Mouse (Mus musculus) midbrain, embryonic 12.5 days (tissue): ENCODE results near the gene Uox. TPM values are rescaled to one million over a fixed set of nuclear protein-coding genes. Genes with fewer than 3 reads are reported as not detected.

Source experiments
- ATAC-seq: fragments of 200-750 bp; cut with Nextera tagmentation; 2 replicates; pipeline ENCODE4 v1.8.0; 2017; ENCODE audit warnings: low read depth, moderate TSS enrichment, moderate library complexity; ENCODE audit not compliant: low FRiP score
- H3K27ac ChIP-seq: fragments of 300-500 bp; sonication (generic); replicated peaks from 2 replicates; pipeline ENCODE4 v1.5.1; 2016; ENCODE audit warnings: mild to moderate bottlenecking
- H3K27me3 ChIP-seq: fragments of 300-500 bp; sonication (generic); 2 replicates; pipeline ENCODE4 v1.6.1; 2016; ENCODE audit warnings: mild to moderate bottlenecking
- H3K36me3 ChIP-seq: fragments of 300-500 bp; sonication (generic); 2 replicates; pipeline ENCODE4 v1.6.1; 2016
- H3K4me1 ChIP-seq: fragments of 300-500 bp; sonication (generic); 2 replicates; pipeline ENCODE4 v1.6.1; 2016
- H3K4me2 ChIP-seq: fragments of 300-500 bp; sonication (generic); replicated peaks from 2 replicates; pipeline ENCODE4 v1.6.1; 2016; ENCODE audit warnings: mild to moderate bottlenecking, moderate library complexity
- H3K4me3 ChIP-seq: fragments of 300-500 bp; sonication (generic); 2 replicates; pipeline ENCODE4 v1.5.1; 2016; ENCODE audit warnings: mild to moderate bottlenecking
- H3K9ac ChIP-seq: fragments of 300-500 bp; sonication (generic); replicated peaks from 2 replicates; pipeline ENCODE4 v1.6.1; 2016; ENCODE audit warnings: mild to moderate bottlenecking, moderate library complexity
- H3K9me3 ChIP-seq: fragments of 300-500 bp; sonication (generic); 2 replicates; pipeline ENCODE4 v1.6.1; 2016; ENCODE audit warnings: mild to moderate bottlenecking
- WGBS: fragments of 180-500 bp; shearing (Covaris S2); methylation state at CpG from one replicate; pipeline ENCODE4 v1.1.7; 2016; 5-methylcytosine and 5-hydroxymethylcytosine counted together
- polyA plus RNA-seq: library from polyadenylated mRNA; unstranded; fragments of >200 nt; fragmentation: Nextera tagmentation; extraction: Ambion mirVana; gene quantifications from 2 replicates; pipeline ENCODE4 v1.2.1, GENCODE M21; 2016

Gene Uox
- polyA plus RNA-seq, 1 experiment from 2014 or later = not detected

DNA sequence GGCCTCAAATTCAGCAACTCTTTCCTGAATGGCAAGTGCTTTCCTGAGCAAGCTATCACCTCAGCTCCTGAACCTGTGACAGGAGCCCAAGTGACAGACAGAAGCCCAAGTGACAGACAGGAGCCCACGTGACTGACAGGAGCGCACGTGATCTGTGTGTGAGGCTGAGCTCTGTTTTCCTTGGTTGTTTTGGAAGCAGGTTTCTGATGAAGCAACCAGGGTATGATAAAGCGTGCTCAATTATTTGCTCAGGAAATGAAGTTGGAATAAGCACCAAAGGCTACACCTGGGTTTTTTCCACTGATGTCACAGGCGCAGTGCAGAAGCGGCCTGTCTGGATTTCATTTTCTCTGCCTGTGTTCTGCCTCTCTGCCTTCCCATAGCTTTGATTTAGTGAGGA is 19.3 kb downstream of the Uox start:
- no peak overlapping the region for H3K4me2 ChIP-seq
- WGBS = 89% methylated on average over 6 of the region's 6 CpGs
- no peak overlapping the region for H3K4me3 ChIP-seq
- no peak for ATAC-seq
- H3K27me3 ChIP-seq = no peaks in the 10 kb centered on the region
- H3K27ac ChIP-seq = no peak overlapping the region
- H3K9me3 ChIP-seq = no peaks in the 10 kb centered on the region
- H3K4me1 ChIP-seq = no peaks in the 10 kb centered on the region
- H3K9ac ChIP-seq = no peak overlapping the region
- H3K36me3 ChIP-seq = no peaks in the 10 kb centered on the region

DNA sequence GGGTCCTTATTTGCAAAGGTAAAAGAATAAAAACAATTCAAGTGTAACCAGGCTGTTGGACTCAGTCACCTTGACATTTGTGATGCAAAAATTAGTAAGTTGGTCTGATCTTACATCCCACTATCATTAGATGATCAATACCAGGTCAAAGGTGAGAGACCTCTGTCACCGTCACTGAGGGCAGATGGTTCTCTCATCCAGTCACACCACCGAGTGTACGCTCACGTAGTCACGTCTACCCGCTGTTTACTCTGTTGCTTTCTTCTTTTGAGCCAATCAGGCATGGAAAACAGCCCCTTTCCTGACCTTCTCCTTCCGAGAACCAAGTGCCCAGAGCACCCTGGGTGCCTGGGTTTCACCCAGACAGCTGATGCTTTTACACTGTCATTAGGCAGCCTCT is 20.9 kb downstream of the Uox start:
- Histone ChIP-seq H3K4me3 (no peak overlapping the region), H3K27me3 (no peaks in the 10 kb centered on the region), H3K27ac (no peak overlapping the region), H3K36me3 (no peaks in the 10 kb centered on the region), H3K9ac (no peak overlapping the region), H3K4me2 (no peak overlapping the region), H3K4me1 (no peaks in the 10 kb centered on the region), H3K9me3 (no peaks in the 10 kb centered on the region)
- no peak for ATAC-seq
- WGBS = 81% methylated on average over 7 of the region's 7 CpGs

DNA sequence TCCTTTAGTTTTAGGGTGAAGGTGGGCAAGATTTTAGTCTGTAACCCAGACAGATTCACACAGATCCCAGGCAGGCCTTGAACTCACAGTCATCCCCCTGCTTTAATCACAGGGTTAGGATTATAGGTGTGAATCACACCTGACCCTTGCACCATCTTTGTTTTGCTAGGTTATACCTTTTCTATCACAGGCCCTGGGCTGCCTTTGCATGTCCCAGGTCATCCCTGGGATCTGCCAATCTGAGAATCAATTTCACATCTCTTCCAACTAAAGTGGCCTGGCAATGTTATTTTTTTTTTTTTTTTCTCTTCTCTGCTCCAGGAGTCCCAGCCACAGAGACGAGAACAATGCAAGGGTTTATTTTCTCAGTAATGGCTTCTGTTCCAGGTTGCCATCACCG is 21.4 kb downstream of the Uox start:
- H3K9me3 ChIP-seq = no peaks in the 10 kb centered on the region
- no peak overlapping the region for H3K4me2 ChIP-seq
- H3K4me3 ChIP-seq = no peak overlapping the region
- no peaks in the 10 kb centered on the region for H3K36me3 ChIP-seq
- ATAC-seq = no peak
- H3K9ac ChIP-seq = no peak overlapping the region
- no peaks in the 10 kb centered on the region for H3K4me1 ChIP-seq
- H3K27me3 ChIP-seq = no peaks in the 10 kb centered on the region
- whole genome bisulfite sequencing = 63% methylated on average over 2 of the region's 2 CpGs
- no peak overlapping the region for H3K27ac ChIP-seq

DNA sequence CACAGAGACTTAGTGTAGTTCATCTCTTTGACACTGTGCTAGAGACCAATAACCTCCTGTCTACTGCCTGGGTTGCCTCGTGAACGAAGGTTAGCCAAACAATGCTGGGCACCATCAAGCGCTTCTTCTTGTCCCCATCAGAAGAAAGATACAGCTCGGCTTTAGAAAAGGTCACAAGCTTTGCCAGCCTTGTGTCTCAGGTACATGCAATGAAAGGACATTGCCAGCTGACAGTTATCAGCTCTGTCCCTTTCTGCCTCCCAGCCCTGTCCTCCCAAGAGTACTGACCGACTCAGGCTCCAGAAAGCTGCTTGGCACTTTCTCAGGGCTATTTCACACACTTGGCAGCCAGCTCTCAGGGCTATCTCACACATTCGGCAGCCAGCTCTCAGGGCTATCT is 25.2 kb downstream of the Uox start:
- no peaks in the 10 kb centered on the region for H3K27me3 ChIP-seq
- no peak overlapping the region for H3K9ac ChIP-seq
- no peak for ATAC-seq
- 92% methylated on average over 6 of the region's 6 CpGs for WGBS
- H3K4me2 ChIP-seq = no peak overlapping the region
- H3K4me3 ChIP-seq = no peak overlapping the region
- H3K36me3 ChIP-seq = no peaks in the 10 kb centered on the region
- no peaks in the 10 kb centered on the region for H3K9me3 ChIP-seq
- H3K27ac ChIP-seq = no peak overlapping the region
- H3K4me1 ChIP-seq = no peaks in the 10 kb centered on the region

DNA sequence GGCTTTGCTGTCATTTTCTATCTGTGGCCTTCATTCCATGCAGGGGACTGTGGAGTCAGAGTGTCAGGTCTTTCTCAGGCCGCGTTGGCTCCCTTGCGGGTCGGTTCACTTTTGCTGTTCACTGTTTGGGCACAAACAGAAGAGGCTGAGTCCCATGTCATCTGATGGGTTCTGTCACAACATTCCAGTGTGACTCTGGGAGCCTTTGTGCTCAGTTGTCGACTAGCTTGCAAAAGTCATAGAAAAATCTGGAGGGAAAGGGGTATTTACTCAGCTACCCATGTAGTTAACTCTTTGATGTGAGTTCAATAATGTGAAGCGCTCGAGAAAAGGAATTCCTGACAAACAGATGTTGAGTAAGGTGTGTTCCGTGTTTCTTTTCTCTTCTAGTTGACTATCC is 26.2 kb downstream of the Uox start:
- Histone ChIP-seq H3K4me2 (no peak overlapping the region), H3K4me1 (no peaks in the 10 kb centered on the region), H3K9ac (no peak overlapping the region), H3K27ac (no peak overlapping the region), H3K9me3 (no peaks in the 10 kb centered on the region), H3K27me3 (no peaks in the 10 kb centered on the region), H3K4me3 (no peak overlapping the region), H3K36me3 (no peaks in the 10 kb centered on the region)
- whole genome bisulfite sequencing = 91% methylated on average over 8 of the region's 8 CpGs
- ATAC-seq = no peak

- Histone ChIP-seq H3K27ac (no peak overlapping the region), H3K4me3 (no peak overlapping the region), H3K27me3 (no peaks in the 10 kb centered on the region), H3K4me2 (no peak overlapping the region), H3K9ac (no peak overlapping the region), H3K36me3 (no peaks in the 10 kb centered on the region), H3K4me1 (no peaks in the 10 kb centered on the region), H3K9me3 (no peaks in the 10 kb centered on the region)
- WGBS = 87% methylated on average over 7 of the region's 7 CpGs
- ATAC-seq = no peak
These were observed 26.6 kb downstream of the Uox start for GRCm38 (mm10) chr3:146596864-146597263.

GRCm38 (mm10) chr3:146598411-146598810 is 28.2 kb downstream of the Uox start:
- H3K9me3 ChIP-seq = no peaks in the 10 kb centered on the region
- H3K9ac ChIP-seq = no peak overlapping the region
- no peak overlapping the region for H3K4me3 ChIP-seq
- H3K36me3 ChIP-seq = no peaks in the 10 kb centered on the region
- 89% methylated on average over 6 of the region's 6 CpGs for WGBS
- no peak overlapping the region for H3K27ac ChIP-seq
- no peak for ATAC-seq
- H3K4me2 ChIP-seq = no peak overlapping the region
- no peaks in the 10 kb centered on the region for H3K27me3 ChIP-seq
- H3K4me1 ChIP-seq = no peaks in the 10 kb centered on the region

DNA sequence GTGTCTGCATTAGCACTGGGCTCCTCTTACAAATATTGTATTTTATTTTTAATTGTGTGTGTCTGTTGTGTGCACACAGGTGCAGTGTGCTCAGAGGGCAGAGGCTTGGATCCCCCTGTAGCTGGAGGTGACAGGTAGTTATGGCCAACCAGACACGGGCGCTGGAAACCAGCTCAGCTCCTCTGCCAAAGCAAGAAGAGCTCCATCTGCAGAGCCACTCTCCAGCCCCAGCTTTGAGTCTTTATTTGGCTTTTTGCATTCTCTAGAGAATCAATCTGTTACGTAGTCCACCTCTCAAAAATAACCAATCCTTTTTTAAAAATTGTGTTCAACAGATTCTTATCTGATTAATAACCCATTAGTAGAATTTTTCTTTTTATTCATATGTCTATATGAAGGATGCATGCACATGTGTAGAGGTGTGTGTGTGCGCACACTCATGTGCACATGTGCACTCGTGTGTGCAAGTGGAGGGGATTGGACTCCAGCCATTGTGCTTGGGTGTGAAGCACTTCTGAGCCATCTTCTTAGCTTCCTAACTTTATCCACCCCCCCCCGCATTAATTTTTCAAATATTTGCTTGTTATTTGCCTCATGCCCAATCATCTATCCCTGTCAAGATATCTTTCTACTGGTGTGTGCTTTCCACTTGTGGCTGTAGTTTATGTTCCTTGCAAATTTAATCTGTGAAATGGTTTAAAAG is 29.1 kb downstream of the Uox start:
- no peak overlapping the region for H3K27ac ChIP-seq
- no peaks in the 10 kb centered on the region for H3K9me3 ChIP-seq
- WGBS = 88% methylated on average over 6 of the region's 6 CpGs
- H3K27me3 ChIP-seq = no peaks in the 10 kb centered on the region
- no peak overlapping the region for H3K4me2 ChIP-seq
- no peaks in the 10 kb centered on the region for H3K4me1 ChIP-seq
- ATAC-seq = no peak
- no peaks in the 10 kb centered on the region for H3K36me3 ChIP-seq
- H3K9ac ChIP-seq = no peak overlapping the region; the same call in 1 of the 2 replicates
- no peak overlapping the region for H3K4me3 ChIP-seq

DNA sequence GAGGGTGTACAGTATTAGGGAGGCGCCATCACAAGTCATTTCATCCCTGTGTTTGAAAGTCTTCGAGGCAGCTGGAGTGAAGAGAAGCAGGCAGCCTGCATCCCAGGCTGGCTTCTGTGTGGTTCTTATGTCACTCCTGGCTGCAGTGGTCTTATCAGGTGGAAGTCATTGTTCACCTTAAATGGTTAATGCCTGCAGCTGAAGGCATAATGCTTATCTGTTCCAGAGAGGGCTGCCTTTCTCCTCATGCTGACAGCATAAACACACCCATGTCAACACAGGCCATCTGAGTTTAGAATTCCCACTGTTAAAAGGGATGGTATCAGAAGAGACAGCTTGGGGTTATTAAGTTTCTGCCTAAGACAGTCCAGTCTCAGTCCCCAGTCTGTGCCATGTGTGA is 31.0 kb downstream of the Uox start:
- H3K36me3 ChIP-seq = no peaks in the 10 kb centered on the region
- no peaks in the 10 kb centered on the region for H3K9me3 ChIP-seq
- H3K27ac ChIP-seq = no peak overlapping the region; the same call in 1 of the 2 replicates
- no peaks in the 10 kb centered on the region for H3K4me1 ChIP-seq
- H3K4me3 ChIP-seq = no peak overlapping the region
- WGBS = 87% methylated on average over 2 of the region's 2 CpGs
- H3K27me3 ChIP-seq = no peaks in the 10 kb centered on the region
- no peak overlapping the region for H3K9ac ChIP-seq
- no peak overlapping the region for H3K4me2 ChIP-seq
- ATAC-seq = no peak

DNA sequence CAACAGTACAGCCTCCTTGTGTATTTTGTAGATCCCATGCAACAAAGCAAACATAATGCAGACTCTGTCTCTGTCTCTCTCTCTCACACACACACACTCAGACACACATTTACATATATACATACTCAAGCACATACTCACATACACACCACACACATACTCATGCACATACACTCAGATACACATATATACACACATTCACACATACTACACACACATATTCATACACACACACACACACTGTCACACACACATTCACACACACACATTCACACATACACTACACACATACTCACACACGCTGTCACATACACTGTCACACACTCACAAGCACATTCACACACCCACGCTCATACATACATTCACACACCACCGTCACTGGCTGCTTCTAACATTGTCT is 32.3 kb downstream of the Uox start:
- H3K36me3 ChIP-seq = no peaks in the 10 kb centered on the region
- no peaks in the 10 kb centered on the region for H3K4me1 ChIP-seq
- H3K9ac ChIP-seq = no peak overlapping the region
- no peaks in the 10 kb centered on the region for H3K27me3 ChIP-seq
- H3K27ac ChIP-seq = no peak overlapping the region
- H3K4me3 ChIP-seq = no peak overlapping the region
- H3K9me3 ChIP-seq = no peaks in the 10 kb centered on the region
- ATAC-seq = no peak
- H3K4me2 ChIP-seq = no peak overlapping the region
- 95% methylated on average over 3 of the region's 3 CpGs for WGBS

DNA sequence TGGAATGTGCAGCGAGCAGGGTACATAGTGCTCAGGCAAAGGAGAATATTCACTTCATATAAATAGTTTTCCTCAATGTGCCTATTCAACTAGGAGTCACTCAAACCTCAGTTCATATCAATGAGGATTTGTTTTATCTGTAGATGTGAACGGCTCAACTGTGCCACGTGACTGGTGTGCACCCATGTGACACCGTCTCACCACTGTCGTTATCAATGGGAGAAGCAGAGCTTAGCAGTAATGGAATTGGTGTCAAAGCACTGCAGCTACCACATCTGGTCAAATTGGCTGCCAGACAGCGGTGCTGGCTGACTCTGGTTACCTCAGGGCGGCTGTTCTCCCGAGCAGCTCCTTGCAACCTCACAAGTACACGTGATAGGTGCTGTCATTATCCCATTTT is 34.4 kb downstream of the Uox start:
- Histone ChIP-seq H3K9me3 (no peaks in the 10 kb centered on the region), H3K4me3 (no peak overlapping the region), H3K4me2 (no peak overlapping the region), H3K27ac (no peak overlapping the region), H3K36me3 (no peaks in the 10 kb centered on the region), H3K9ac (no peak overlapping the region), H3K4me1 (no peaks in the 10 kb centered on the region), H3K27me3 (no peaks in the 10 kb centered on the region)
- 88% methylated on average over 9 of the region's 9 CpGs for WGBS
- no peak for ATAC-seq

DNA sequence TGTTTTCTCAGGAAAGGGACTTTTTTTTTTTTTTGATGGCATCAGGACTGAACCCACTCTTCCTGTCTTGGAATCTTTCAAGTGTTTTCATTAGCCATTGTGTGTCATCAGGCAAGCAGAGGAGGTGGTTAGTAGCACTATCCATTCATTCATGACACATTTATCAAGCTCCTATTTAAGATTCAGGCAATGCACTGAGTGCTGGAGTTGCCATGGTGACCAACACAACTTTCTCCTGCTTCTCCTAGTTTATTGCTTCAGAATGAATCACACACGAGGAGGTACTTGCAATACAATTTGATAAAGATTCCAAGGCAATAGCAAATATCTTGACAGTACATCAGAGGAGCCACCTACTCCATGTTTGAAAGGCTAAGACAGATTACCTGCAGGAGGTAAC is 37.1 kb downstream of the Uox start:
- H3K9ac ChIP-seq = no peak overlapping the region
- no peaks in the 10 kb centered on the region for H3K9me3 ChIP-seq
- WGBS = 25% methylated on average over 1 of the region's 1 CpGs
- no peak overlapping the region for H3K27ac ChIP-seq
- no peak for ATAC-seq
- no peaks in the 10 kb centered on the region for H3K36me3 ChIP-seq
- no peaks in the 10 kb centered on the region for H3K27me3 ChIP-seq
- H3K4me1 ChIP-seq = no peaks in the 10 kb centered on the region
- no peak overlapping the region for H3K4me3 ChIP-seq
- H3K4me2 ChIP-seq = no peak overlapping the region

DNA sequence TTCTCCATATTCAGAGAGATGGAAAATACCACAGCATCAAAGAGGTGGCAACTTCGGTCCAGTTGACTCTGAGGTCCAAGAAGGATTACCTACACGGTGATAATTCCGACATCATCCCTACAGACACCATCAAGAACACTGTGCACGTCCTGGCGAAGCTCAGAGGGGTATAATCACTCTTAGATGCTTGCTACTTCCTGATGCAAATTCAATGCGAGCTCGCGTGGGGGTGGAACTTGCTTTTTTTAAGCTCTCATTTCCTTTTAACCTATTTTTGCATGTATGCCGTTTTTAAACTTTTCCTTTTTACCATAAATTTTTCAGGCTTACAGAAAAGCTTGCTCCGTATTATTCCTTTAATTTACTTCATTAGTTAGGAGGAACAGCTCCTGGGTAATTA is 40.1 kb downstream of the Uox start:
- 85% methylated on average over 10 of the region's 10 CpGs for WGBS
- H3K4me2 ChIP-seq = no peak overlapping the region
- no peak for ATAC-seq

More for the DNA sequence above, 40.1 kb downstream of the Uox start:
- no peaks in the 10 kb centered on the region for H3K4me1 ChIP-seq
- H3K9ac ChIP-seq = no peak overlapping the region
- no peak overlapping the region for H3K27ac ChIP-seq
- H3K9me3 ChIP-seq = no peaks in the 10 kb centered on the region
- H3K27me3 ChIP-seq = no peaks in the 10 kb centered on the region
- no peaks in the 10 kb centered on the region for H3K36me3 ChIP-seq
- H3K4me3 ChIP-seq = no peak overlapping the region
